Mouse (Mus musculus) adrenal gland, postnatal 4 days (tissue): ENCODE data around the gene Hus1. TPM values are rescaled to one million over a fixed set of nuclear protein-coding genes. Genes with fewer than 3 reads are reported as not detected.

Source experiments
- DNase-seq, 2 experiments: peaks; one replicate each; pipeline ENCODE4 v3.0.0; 2021 to 2022; ENCODE audit warnings: low spot score in 2 of 2, mixed read lengths in 2 of 2
- total RNA-seq, 2 experiments: library from RNA; stranded (reverse); gene quantifications; 2 replicates each; pipeline ENCODE4 v1.2.3; 2021

Gene Hus1
- total RNA-seq, 2 experiments from 2014 or later, result 14.1 to 17.7 TPM

- peak; percentile 16 to 63 for DNase-seq
Observed at GRCm38 (mm10) chr11:8983237-8983861, 27.6 kb downstream of the Hus1 start.

- DNase-seq, result no peak
Observed at GRCm38 (mm10) chr11:8978154-8978553, 32.8 kb downstream of the Hus1 start.

GRCm38 (mm10) chr11:8973166-8973565 is 37.8 kb downstream of the Hus1 start, which contains the start of gene Pkd1l1:
Gene Pkd1l1, minus strand, starts transcription at chr11:8973266.
- no peak for DNase-seq

GRCm38 (mm10) chr11:8972093-8972492 is 38.9 kb downstream of the Hus1 start:
- no peak for DNase-seq

- DNase-seq, result no peak
Observed at GRCm38 (mm10) chr11:8970509-8970908, 40.5 kb downstream of the Hus1 start.

- no peak for DNase-seq
Observed at GRCm38 (mm10) chr11:8968094-8968493, 42.9 kb downstream of the Hus1 start.

- no peak for DNase-seq
Observed at GRCm38 (mm10) chr11:8958572-8958971, 52.4 kb downstream of the Hus1 start.

GRCm38 (mm10) chr11:8958108-8958507 is 52.9 kb downstream of the Hus1 start:
- DNase-seq, result no peak

GRCm38 (mm10) chr11:8957023-8957422 is 54.0 kb downstream of the Hus1 start:
- DNase-seq, result no peak

GRCm38 (mm10) chr11:8955678-8956077 is 55.3 kb downstream of the Hus1 start:
- DNase-seq, result no peak

- no peak for DNase-seq
Observed at GRCm38 (mm10) chr11:8949765-8950430, 61.1 kb downstream of the Hus1 start.

GRCm38 (mm10) chr11:8948871-8949270 is 62.1 kb downstream of the Hus1 start:
- DNase-seq, result no peak

- no peak for DNase-seq
Observed at GRCm38 (mm10) chr11:8944114-8944513, 66.9 kb downstream of the Hus1 start.

Other genes with a start within 250 kb of the Hus1 start
- gene Pkd1l1, start 37.9 kb downstream of the Hus1 start, total RNA-seq, result under 1 TPM; 0.08 to 0.20 TPM
- gene Gm11992, start 37.4 kb upstream of the Hus1 start, total RNA-seq, result 1 to 10 TPM in 1 of 2 experiments, under 1 TPM in 1; 0.28 to 1.3 TPM
- gene Sun3, start 37.8 kb upstream of the Hus1 start, total RNA-seq, result not detected
- 1 to 10 TPM; 6.9 to 9.2 TPM for gene Upp1, start 106.9 kb upstream of the Hus1 start, total RNA-seq
- gene Abca13, start 180.8 kb upstream of the Hus1 start, total RNA-seq, result 1 to 10 TPM in 1 of 2 experiments, under 1 TPM in 1; 0.76 to 1.8 TPM